Mouse (Mus musculus) cerebellum, adult (tissue): Measurements from ENCODE around the gene Tsn.

Experiments
- ATAC-seq: cut with Nextera tagmentation; 2 replicates; pipeline ENCODE4 v1.9.2; 2017; ENCODE audit warnings: mild to moderate bottlenecking, moderate library complexity, mixed read lengths; ENCODE audit not compliant: insufficient number of reproducible peaks, low FRiP score, low TSS enrichment

The Tsn gene

GRCm38 (mm10) chr1:118311622-118312326 lies at the start of gene Tsn:
Tsn (minus strand) TSS chr1:118311739.
- no peak for ATAC-seq

GRCm38 (mm10) chr1:118359071-118359761 lies 47.7 kb upstream of the Tsn start:
- peak; percentile 40; the same call in 1 of the 2 replicates for ATAC-seq

- ATAC-seq: no peak
These were observed 38.4 kb upstream of the Tsn start for GRCm38 (mm10) chr1:118349922-118350321.

- no peak for ATAC-seq
These were observed 32.3 kb upstream of the Tsn start for GRCm38 (mm10) chr1:118343649-118344435.

DNA sequence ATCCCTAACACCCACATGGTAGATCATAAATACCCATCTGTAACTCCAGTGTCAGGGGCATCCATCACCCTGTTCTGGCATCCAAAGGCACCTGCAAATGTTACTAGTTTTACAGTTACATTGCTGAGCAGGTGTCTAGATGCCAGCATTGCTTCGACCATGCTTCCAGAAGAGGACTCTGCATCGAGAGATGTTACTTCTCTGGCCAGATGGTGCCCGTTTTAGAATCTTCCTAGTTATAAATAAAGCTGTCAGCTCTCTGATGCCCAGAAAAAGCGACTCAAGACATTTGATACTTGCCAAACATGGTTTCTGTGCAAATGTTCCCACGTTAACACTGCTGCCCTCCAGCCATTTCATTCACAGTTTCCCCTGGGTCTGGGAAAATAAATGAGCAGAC lies 26.4 kb upstream of the Tsn start:
- no peak for ATAC-seq

GRCm38 (mm10) chr1:118335847-118336246 lies 24.3 kb upstream of the Tsn start:
- no peak for ATAC-seq

GRCm38 (mm10) chr1:118334749-118335713 lies 23.5 kb upstream of the Tsn start:
- ATAC-seq: no peak

DNA sequence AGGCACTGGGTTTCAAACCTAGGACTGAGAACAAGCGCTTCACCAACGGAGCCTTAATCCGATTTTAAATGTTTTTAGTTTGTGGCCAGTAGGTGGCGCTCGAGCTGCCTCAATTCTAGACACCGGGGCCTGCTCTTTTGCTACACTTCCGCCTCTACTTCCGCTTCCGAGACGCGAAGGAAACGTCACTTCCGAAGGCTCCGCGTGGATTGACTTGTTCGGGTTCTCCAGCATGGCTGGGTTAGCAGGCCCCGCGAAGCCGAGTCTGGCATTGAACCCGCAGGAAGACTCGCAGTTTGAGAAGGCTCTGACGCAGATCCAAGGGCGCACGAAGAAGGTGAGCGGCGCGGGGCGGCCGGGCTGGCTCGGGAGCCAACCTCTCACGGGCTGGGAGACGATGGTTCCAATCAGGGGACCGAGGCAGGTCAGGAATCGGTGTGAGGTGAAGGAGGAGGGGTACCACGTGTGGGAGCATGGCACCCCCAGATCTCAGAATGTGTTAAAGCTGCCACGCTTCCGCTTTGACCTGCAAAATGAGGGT lies 10.2 kb upstream of the Tsn start, which contains the start of gene Nifk:
Gene Nifk, plus strand, starts transcription at position 179 of the 541 bp plus-strand sequence.
- ATAC-seq: peak; percentile 98

DNA sequence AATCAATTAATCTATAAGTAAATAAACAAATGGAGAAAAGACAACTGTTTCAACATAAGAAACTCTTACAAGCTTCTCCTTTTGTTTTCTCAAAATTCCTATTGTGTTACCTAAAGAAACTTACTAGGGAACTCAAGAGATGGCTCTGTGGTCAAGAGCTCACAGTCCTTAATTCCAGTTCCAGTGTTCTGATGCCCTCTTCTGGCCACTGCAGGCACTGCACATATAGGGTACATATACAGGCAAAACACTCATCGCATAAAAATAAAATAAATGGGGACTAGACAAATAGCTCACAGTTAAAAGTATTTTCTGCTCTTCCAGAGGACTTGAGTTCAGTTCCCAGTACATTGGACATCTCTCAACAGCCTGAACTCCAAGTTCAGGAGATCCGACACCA lies 9.2 kb upstream of the Tsn start:
- no peak for ATAC-seq

DNA sequence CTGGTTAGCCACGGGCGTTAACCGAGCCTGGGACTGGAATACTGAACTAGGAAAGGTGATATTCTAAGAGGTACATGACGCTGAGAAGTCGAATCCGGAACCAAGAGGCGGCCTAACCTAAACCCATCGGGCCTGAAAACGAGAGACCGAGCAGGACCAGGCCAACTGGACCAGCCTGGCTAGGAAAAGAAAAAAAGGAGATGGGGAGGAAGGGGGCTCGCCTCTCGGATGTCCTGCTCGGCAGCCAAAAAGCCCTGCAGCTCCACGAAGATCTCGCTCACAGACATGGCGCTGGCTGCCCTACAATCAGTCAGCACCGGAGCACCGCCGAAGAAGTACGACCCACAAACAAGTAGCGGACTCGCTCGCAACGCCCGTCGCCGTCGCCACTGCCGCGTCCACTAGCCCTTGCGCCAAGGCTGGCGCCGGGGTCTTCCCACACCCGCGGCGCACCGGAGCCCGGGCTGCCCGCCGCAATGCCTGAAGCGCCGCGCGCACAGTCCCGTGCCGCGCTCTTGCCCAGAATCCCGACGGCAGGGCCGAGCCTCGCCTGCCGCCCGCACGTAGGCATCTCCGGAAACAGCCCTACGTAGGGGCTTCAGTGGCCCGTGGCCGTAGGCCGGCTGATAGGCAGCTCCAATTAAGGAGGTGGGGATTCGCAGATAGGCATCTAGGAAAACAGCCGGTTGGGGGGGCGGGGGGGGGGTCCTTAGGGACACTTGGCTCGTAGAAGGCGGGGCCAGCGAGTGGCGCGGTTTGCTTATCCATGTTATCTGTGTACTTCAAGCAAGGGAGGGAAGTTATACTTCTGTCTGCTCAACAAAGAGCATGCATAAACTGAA lies 538 bp downstream of the Tsn start:
- ATAC-seq: peak; percentile 97

- ATAC-seq: no peak
These were observed 13.8 kb downstream of the Tsn start for GRCm38 (mm10) chr1:118297719-118298118.

GRCm38 (mm10) chr1:118296673-118297072 lies 14.9 kb downstream of the Tsn start:
- no peak for ATAC-seq

DNA sequence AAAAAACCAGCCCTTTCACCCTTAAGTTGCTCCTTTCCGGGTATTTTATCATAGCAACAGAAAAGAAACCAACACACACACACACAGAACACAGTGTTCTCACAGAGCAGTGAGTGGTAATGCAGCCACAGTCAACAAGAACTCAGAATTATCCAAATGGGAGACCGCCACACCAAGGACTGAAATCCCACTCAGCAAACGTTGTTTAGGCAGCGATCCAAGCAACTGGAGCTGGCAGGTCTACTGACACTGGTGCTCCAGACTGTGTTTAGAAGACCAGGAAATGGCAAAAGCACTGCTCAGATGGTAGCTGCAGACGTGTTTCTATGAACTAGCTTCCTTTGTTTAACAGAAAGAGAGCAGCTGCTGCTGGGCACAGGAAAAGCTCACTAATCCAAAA lies 16.7 kb downstream of the Tsn start:
- no peak for ATAC-seq

GRCm38 (mm10) chr1:118294192-118294591 lies 17.3 kb downstream of the Tsn start:
- ATAC-seq: no peak

GRCm38 (mm10) chr1:118292291-118292690 lies 19.2 kb downstream of the Tsn start:
- ATAC-seq: no peak

DNA sequence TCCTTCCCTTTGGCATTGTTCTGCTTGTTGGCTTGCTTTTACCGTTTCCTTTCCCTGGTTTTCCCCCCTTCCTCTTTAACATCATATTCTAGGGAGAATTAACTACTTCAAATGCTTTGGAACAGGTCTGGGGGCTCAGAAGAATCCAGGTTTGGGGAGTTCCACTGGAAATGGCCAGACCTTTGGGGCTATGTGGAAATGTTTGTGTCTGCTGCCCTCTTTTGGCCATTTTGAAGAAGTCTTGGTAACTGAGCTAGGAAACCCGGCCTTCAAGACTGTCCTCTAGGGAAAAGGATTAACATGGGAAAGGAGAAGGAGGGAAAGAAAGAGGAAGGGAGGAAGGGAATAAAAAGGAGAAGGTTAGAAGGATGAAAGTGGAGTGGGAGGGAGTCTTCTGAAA lies 36.4 kb downstream of the Tsn start:
- no peak; the same call in 1 of the 2 replicates for ATAC-seq

DNA sequence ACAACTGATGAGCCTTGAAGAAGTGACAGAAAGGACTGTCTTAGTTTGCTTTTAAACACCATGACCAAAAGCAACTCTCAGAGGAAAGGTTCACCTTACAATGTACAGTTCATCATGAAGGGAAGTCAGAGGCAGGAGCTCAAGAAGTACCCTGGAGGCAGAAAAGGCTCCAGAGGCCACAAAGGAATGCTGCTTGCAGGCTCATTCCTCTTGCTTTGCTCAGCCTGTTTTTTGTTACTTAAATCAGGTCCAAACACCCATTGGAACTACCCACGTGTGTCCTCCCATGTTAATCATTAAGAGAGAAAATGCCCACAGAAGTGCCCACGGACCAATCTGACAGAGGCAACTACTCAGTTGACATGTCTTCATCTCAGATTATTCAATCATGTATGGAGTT lies 59.6 kb downstream of the Tsn start:
- ATAC-seq: no peak
